Mouse (Mus musculus): ENCODE data around the gene Ahdc1.
"Not testable (repeated sequence)": the region's sequence is repeated elsewhere in the genome, so short reads cannot be mapped to it uniquely, and the experiment has no call there.

Gene Ahdc1

GRCm38 (mm10) chr4:132997469-132998237 is 13.4 kb upstream of the Ahdc1 start:
- no peak for DNase-seq

GRCm38 (mm10) chr4:133002896-133003295 is 8.2 kb upstream of the Ahdc1 start:
- peak; percentile 67 for DNase-seq

- DNase-seq = no peak
These were observed 7.6 kb upstream of the Ahdc1 start for GRCm38 (mm10) chr4:133003316-133004018.

- peak; percentile 82 for DNase-seq
These were observed 5.8 kb upstream of the Ahdc1 start for GRCm38 (mm10) chr4:133005233-133005632.

- not testable (repeated sequence) for DNase-seq
These were observed 5.1 kb upstream of the Ahdc1 start for GRCm38 (mm10) chr4:133005885-133006451.

- DNase-seq = peak; percentile 78
These were observed 3.3 kb upstream of the Ahdc1 start for GRCm38 (mm10) chr4:133007513-133008380.

- peak; percentile 64 for DNase-seq
These were observed 1.9 kb upstream of the Ahdc1 start for GRCm38 (mm10) chr4:133009131-133009530.

GRCm38 (mm10) chr4:133009676-133010075 is 1.4 kb upstream of the Ahdc1 start:
- DNase-seq = no peak

- DNase-seq = no peak
These were observed 449 bp upstream of the Ahdc1 start for GRCm38 (mm10) chr4:133010611-133011010.

GRCm38 (mm10) chr4:133011821-133012775 is 1.0 kb downstream of the Ahdc1 start:
- peak; percentile 79 for DNase-seq

- peak; percentile 72 for DNase-seq
These were observed 1.8 kb downstream of the Ahdc1 start for GRCm38 (mm10) chr4:133012776-133013265.

- peak; percentile 83 for DNase-seq
These were observed 2.3 kb downstream of the Ahdc1 start for GRCm38 (mm10) chr4:133013266-133013891.

GRCm38 (mm10) chr4:133014088-133014487 is 3.0 kb downstream of the Ahdc1 start:
- no peak for DNase-seq

- no peak for DNase-seq
These were observed 4.0 kb downstream of the Ahdc1 start for GRCm38 (mm10) chr4:133014896-133015709.

- no peak for DNase-seq
These were observed 4.9 kb downstream of the Ahdc1 start for GRCm38 (mm10) chr4:133015710-133016651.

- peak; percentile 70 for DNase-seq
These were observed 5.8 kb downstream of the Ahdc1 start for GRCm38 (mm10) chr4:133016677-133017415.

GRCm38 (mm10) chr4:133017597-133018262 is 6.7 kb downstream of the Ahdc1 start:
- no peak for DNase-seq
